Mouse (Mus musculus): ENCODE measurements around the gene Sycp3. TPM values are rescaled to one million over a fixed set of nuclear protein-coding genes. Genes with fewer than 3 reads are reported as not detected.

Gene Sycp3
- polyA plus RNA-seq, 1 experiment from 2014 or later = 0.39 TPM

GRCm38 (mm10) chr10:88501886-88502765, 42.8 kb downstream of the Sycp3 start:
- Histone ChIP-seq H3K27ac (no peak overlapping the region), H3K27me3 (no peaks in the 10 kb centered on the region), H3K36me3 (no peaks in the 10 kb centered on the region), H3K9me3 (no peaks in the 10 kb centered on the region), H3K4me3 (replicated peaks) (no peak overlapping the region), H3K4me2 (peak overlapping the region; percentile 64; the same call in 1 of the 2 replicates), H3K9ac (replicated peaks) (no peak overlapping the region), H3K4me1 (replicated peaks) (peaks cover 26% of the 10 kb centered on the region)
- 64% methylated on average over 13 of the region's 13 CpGs for WGBS
- no peak for ATAC-seq (ENCODE audit: insufficient number of reproducible peaks, insufficient read depth, low FRiP score, low TSS enrichment, low read depth)

GRCm38 (mm10) chr10:88502919-88503318, 43.5 kb downstream of the Sycp3 start:
- peaks cover 24% of the 10 kb centered on the region; the same call in 1 of the 2 replicates for H3K4me1 ChIP-seq (replicated peaks)
- 58% methylated on average over 4 of the region's 4 CpGs for WGBS
- no peaks in the 10 kb centered on the region for H3K36me3 ChIP-seq
- H3K27me3 ChIP-seq = no peaks in the 10 kb centered on the region
- peak overlapping the region; percentile 69 for H3K4me3 ChIP-seq (replicated peaks)
- ATAC-seq (ENCODE audit: insufficient number of reproducible peaks, insufficient read depth, low FRiP score, low TSS enrichment, low read depth) = no peak
- no peak overlapping the region for H3K27ac ChIP-seq
- H3K4me2 ChIP-seq = peak overlapping the region; percentile 64
- H3K9me3 ChIP-seq = no peaks in the 10 kb centered on the region
- peak overlapping the region; percentile 81 for H3K9ac ChIP-seq (replicated peaks)

- H3K9ac ChIP-seq (replicated peaks) = peak within 1 kb of the TSS; percentile 81
- H3K4me1 ChIP-seq (replicated peaks) = peaks cover 24% of the 10 kb centered on the region; the same call in 1 of the 2 replicates
- no peaks in the 10 kb centered on the region for H3K27me3 ChIP-seq
- peak within 1 kb of the TSS; percentile 64 for H3K4me2 ChIP-seq
- no peaks in the 10 kb centered on the region for H3K36me3 ChIP-seq
- under 1% methylated on average over 58 of the region's 80 CpGs for WGBS
- H3K27ac ChIP-seq = peak within 1 kb of the TSS; percentile 70; the same call in 1 of the 2 replicates
- peak; percentile 94 for ATAC-seq (ENCODE audit: insufficient number of reproducible peaks, insufficient read depth, low FRiP score, low TSS enrichment, low read depth)
- H3K9me3 ChIP-seq = no peaks in the 10 kb centered on the region
- H3K4me3 ChIP-seq (replicated peaks) = peak within 1 kb of the TSS; percentile 69
Measured at GRCm38 (mm10) chr10:88503421-88504314, 44.3 kb downstream of the Sycp3 start, which contains the start of gene Chpt1. TSS of gene Chpt1 (minus strand) at chr10:88504073.

- Histone ChIP-seq H3K27me3 (no peaks in the 10 kb centered on the region), H3K4me3 (replicated peaks) (no peak overlapping the region), H3K9ac (replicated peaks) (no peak overlapping the region), H3K4me1 (replicated peaks) (peaks cover 24% of the 10 kb centered on the region; the same call in 1 of the 2 replicates), H3K36me3 (no peaks in the 10 kb centered on the region), H3K27ac (no peak overlapping the region), H3K4me2 (peak overlapping the region; percentile 64), H3K9me3 (no peaks in the 10 kb centered on the region)
- 66% methylated on average over 3 of the region's 3 CpGs for WGBS
- no peak for ATAC-seq (ENCODE audit: insufficient number of reproducible peaks, insufficient read depth, low FRiP score, low TSS enrichment, low read depth)
Measured at GRCm38 (mm10) chr10:88504481-88504880, 45.1 kb downstream of the Sycp3 start.

DNA sequence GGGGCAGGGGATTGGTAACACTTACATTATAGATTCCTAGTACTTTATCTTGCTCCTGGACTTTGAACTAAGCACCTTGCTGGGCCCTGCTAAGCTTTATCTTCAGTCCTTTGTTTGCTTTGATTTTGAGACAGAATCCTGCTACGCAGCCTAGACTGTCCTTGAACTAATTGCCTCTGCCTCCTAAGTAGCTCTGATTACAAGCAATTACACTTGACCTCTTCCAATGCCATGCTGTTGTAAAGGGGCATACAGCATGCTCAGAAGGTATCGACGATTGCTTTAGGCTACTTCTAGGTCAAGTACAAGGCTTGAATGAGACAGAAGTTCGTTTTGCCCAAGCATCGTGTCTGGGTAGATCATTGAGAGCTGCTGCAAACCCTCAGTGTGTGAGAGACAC, 45.9 kb downstream of the Sycp3 start:
- no peaks in the 10 kb centered on the region for H3K27me3 ChIP-seq
- no peaks in the 10 kb centered on the region for H3K9me3 ChIP-seq
- no peak overlapping the region for H3K4me2 ChIP-seq
- H3K9ac ChIP-seq (replicated peaks) = no peak overlapping the region
- H3K4me3 ChIP-seq (replicated peaks) = no peak overlapping the region
- peaks cover 24% of the 10 kb centered on the region; the same call in 1 of the 2 replicates for H3K4me1 ChIP-seq (replicated peaks)
- no peak overlapping the region for H3K27ac ChIP-seq
- H3K36me3 ChIP-seq = no peaks in the 10 kb centered on the region
- whole genome bisulfite sequencing = 59% methylated on average over 5 of the region's 5 CpGs
- no peak for ATAC-seq (ENCODE audit: insufficient number of reproducible peaks, insufficient read depth, low FRiP score, low TSS enrichment, low read depth)

DNA sequence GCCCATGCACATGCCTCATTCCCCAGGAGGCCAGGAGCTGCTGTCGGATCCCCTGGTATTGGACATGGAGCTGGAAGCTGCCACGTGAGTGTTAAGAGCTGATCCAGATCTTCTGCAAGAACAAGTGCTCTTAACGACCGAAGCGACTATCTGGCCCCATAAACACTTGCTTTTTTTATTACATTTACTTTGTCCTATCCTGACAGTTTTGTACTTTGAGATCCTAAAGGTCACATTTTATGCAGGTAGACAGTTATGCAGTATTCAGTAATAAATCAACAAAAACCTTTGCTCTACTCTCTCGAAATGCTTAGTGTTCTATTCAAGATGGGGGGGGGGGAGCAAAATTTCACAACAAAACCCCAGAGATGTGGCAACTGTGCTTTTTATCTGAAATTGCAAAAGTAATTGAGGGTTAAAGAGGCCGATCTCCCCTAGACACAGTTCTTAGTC, 48.3 kb downstream of the Sycp3 start:
- H3K9ac ChIP-seq (replicated peaks) = no peak overlapping the region
- 57% methylated on average over 7 of the region's 7 CpGs for WGBS
- H3K9me3 ChIP-seq = no peaks in the 10 kb centered on the region
- no peaks in the 10 kb centered on the region for H3K36me3 ChIP-seq
- no peak overlapping the region for H3K4me2 ChIP-seq
- no peak for ATAC-seq (ENCODE audit: insufficient number of reproducible peaks, insufficient read depth, low FRiP score, low TSS enrichment, low read depth)
- peaks cover 5% of the 10 kb centered on the region; the same call in 1 of the 2 replicates for H3K4me1 ChIP-seq (replicated peaks)
- H3K27me3 ChIP-seq = no peaks in the 10 kb centered on the region
- no peak overlapping the region for H3K4me3 ChIP-seq (replicated peaks)
- no peak overlapping the region for H3K27ac ChIP-seq

DNA sequence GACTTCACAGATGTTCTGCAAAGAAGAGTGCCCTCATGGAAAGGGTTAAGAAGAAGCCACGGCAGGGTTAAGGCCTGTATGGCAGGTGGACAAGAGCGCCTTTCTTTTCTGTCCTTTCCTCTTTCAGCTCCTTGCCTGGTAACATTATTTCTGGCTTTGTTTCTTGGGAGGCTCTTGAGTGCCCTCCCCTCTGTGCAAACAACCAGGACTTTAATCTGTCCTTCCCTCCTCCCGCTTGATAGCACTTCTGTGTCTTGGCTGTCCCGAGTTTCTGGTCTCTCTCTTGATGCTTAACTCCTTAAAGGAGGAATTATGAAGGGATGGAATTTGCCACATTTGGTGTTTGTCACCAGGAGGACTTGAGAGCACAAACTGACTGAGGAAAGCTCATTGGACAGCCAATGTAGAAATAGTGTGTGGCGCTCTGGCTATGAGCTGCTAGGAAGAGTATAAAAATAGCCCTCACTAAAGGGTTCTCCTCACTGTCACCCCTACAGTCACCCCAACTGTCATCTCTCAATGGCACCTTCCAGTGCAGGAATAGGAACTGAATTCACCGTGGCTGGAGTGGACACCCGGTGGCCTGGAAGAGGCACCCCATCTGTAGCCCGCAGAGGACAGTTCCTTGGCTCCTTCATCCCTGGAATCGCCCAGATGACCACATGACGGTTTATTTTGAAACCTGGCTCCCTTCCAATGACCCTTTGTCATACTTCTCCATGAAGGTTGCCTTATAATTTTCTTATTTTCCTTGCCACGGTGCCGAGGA, 51.3 kb downstream of the Sycp3 start:
- no peak overlapping the region for H3K4me3 ChIP-seq (replicated peaks)
- H3K36me3 ChIP-seq = no peaks in the 10 kb centered on the region
- no peak for ATAC-seq (ENCODE audit: insufficient number of reproducible peaks, insufficient read depth, low FRiP score, low TSS enrichment, low read depth)
- 82% methylated on average over 12 of the region's 12 CpGs for WGBS
- H3K27me3 ChIP-seq = no peaks in the 10 kb centered on the region
- H3K27ac ChIP-seq = no peak overlapping the region
- H3K4me1 ChIP-seq (replicated peaks) = no peaks in the 10 kb centered on the region
- H3K9ac ChIP-seq (replicated peaks) = no peak overlapping the region
- no peak overlapping the region for H3K4me2 ChIP-seq
- H3K9me3 ChIP-seq = no peaks in the 10 kb centered on the region

DNA sequence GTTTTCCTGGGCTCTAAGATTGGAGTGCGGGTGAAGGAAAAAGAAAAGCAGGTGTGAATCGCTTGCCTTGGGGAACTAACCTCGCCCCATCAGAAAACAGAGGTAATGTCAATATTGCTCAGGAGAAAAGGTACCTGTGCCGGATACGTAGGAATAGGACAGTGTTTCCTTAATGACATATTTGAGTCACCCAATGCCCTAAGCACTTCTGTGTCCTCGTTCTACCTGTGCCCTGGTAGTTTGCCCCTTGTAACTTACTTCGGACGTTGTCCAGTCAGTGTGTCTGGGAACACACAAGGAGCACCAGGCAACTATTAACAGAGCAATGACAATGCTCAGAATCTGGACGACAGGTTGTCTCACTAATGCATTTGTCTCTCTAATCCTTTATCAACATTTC, 52.0 kb downstream of the Sycp3 start:
- no peak for ATAC-seq (ENCODE audit: insufficient number of reproducible peaks, insufficient read depth, low FRiP score, low TSS enrichment, low read depth)
- no peak overlapping the region for H3K27ac ChIP-seq
- H3K9me3 ChIP-seq = no peaks in the 10 kb centered on the region
- no peak overlapping the region for H3K4me3 ChIP-seq (replicated peaks)
- H3K36me3 ChIP-seq = no peaks in the 10 kb centered on the region
- no peak overlapping the region for H3K9ac ChIP-seq (replicated peaks)
- no peak overlapping the region for H3K4me2 ChIP-seq
- H3K4me1 ChIP-seq (replicated peaks) = no peaks in the 10 kb centered on the region
- no peaks in the 10 kb centered on the region for H3K27me3 ChIP-seq
- WGBS = 88% methylated on average over 9 of the region's 9 CpGs

DNA sequence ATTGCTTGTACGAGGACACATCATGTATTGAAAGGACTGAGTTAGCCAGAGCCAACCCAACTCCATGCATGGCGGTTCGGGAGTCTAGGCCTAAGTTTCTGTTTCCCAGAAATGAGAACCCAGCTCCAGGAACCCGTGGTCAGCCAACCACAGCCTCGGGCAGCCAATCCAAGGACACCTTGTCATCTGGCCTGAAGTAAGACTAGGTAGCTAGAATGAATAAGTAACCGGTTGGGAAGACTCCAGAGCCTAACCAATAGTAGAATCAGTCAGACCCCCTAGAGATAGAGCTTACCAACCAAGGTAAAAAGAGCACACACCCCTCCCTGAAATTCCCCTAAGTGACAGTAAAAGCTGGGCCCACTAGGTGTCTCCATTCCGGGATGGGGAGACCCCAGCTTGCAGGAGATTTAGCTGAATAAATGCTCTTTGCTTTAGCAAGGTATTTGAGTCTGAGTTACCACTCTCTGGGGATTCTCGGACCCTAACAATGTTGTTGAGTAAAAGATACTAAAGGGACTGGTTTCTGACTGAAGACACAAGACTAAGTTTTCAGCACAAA, 54.3 kb downstream of the Sycp3 start:
- ATAC-seq (ENCODE audit: insufficient number of reproducible peaks, insufficient read depth, low FRiP score, low TSS enrichment, low read depth) = no peak
- no peaks in the 10 kb centered on the region for H3K27me3 ChIP-seq
- no peak overlapping the region for H3K4me2 ChIP-seq
- H3K36me3 ChIP-seq = no peaks in the 10 kb centered on the region
- H3K9me3 ChIP-seq = no peaks in the 10 kb centered on the region
- H3K4me3 ChIP-seq (replicated peaks) = no peak overlapping the region
- H3K4me1 ChIP-seq (replicated peaks) = no peaks in the 10 kb centered on the region
- 70% methylated on average over 8 of the region's 8 CpGs for WGBS
- H3K9ac ChIP-seq (replicated peaks) = no peak overlapping the region
- H3K27ac ChIP-seq = no peak overlapping the region

- no peak overlapping the region for H3K27ac ChIP-seq
- no peak overlapping the region for H3K9ac ChIP-seq (replicated peaks)
- no peaks in the 10 kb centered on the region for H3K27me3 ChIP-seq
- no peaks in the 10 kb centered on the region for H3K9me3 ChIP-seq
- H3K4me1 ChIP-seq (replicated peaks) = no peaks in the 10 kb centered on the region
- no peak overlapping the region for H3K4me3 ChIP-seq (replicated peaks)
- WGBS = 55% methylated on average over 2 of the region's 2 CpGs
- no peak for ATAC-seq (ENCODE audit: insufficient number of reproducible peaks, insufficient read depth, low FRiP score, low TSS enrichment, low read depth)
- H3K36me3 ChIP-seq = no peaks in the 10 kb centered on the region
- H3K4me2 ChIP-seq = no peak overlapping the region
Measured at GRCm38 (mm10) chr10:88514495-88514894, 55.1 kb downstream of the Sycp3 start.
